Mouse (Mus musculus): ENCODE data around the gene Zfp534. TPM values are rescaled to one million over a fixed set of nuclear protein-coding genes. Genes with fewer than 3 reads are reported as not detected.

Gene Zfp534
- 0.01 TPM in 1 of 2 replicates, not detected in the other for polyA plus RNA-seq (2012; rRNA removed)

DNA sequence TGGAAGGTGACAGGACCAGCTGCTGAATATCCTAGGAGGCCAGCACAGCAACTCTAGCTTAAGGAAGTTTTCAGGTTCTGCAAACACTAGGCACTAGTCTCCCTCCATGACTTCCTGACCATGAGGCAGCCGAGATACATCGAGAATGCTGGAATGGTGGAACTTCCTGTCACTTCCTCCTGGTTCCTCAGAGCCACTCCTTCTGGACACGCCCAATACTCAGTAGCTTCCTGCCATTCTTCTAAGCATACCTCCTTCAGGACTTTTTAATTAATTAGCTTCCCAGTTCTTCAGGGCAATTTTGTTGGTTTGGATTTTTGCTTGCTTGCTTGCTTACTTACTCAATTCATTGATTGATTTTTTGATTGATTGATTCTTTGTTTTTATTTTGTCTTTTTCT is at the start of gene Zfp534:
Gene Zfp534 (minus strand): TSS at position 101 of the 400 bp plus-strand sequence.

DNA sequence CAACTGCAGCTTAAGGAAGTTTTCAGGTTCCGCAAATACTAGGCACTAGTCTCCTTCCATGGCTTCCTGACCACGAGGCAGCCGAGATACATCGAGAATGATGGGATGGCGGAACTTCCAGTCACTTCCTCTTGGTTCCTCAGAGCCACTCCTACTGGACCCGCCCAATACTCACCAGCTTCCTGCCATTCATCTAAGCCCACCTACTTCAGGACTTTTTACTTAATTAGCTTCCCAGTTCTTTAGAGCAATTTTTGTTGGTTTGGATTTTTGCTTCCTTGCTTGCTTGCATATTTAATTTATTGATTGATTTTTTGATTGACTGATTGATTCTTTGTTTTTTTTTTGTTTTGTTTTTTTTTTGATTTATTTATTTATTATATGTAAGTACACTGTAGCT is 59.9 kb downstream of the Zfp534 start, which contains the start of gene Zfp979:
Gene Zfp979 (minus strand): TSS at position 101 of the 400 bp plus-strand sequence.

Other genes starting within 250 kb of the Zfp534 start
- 0.70 and 0.87 TPM in 2 replicates for gene Zfp982, start 210.1 kb downstream of the Zfp534 start, polyA plus RNA-seq (2012; rRNA removed)
- 0.05 and 0.08 TPM in 2 replicates for gene Gm16503, start 162.3 kb downstream of the Zfp534 start, polyA plus RNA-seq (2012; rRNA removed)
- gene Zfp985, start 149.3 kb downstream of the Zfp534 start, polyA plus RNA-seq (2012; rRNA removed), result 0.01 and 0.02 TPM in 2 replicates
- gene Zfp979, start 60.0 kb downstream of the Zfp534 start, polyA plus RNA-seq (2012; rRNA removed), result 0.48 and 0.61 TPM in 2 replicates
- gene Zfp984, start 107.2 kb upstream of the Zfp534 start, polyA plus RNA-seq (2012; rRNA removed), result 2.3 TPM in 2 replicates
- 1.2 and 1.3 TPM in 2 replicates for gene Zfp933, start 145.8 kb upstream of the Zfp534 start, polyA plus RNA-seq (2012; rRNA removed)
- 26.8 and 33.3 TPM in 2 replicates for gene Miip, start 166.3 kb upstream of the Zfp534 start, polyA plus RNA-seq (2012; rRNA removed)
- 2.0 and 2.9 TPM in 2 replicates for gene Fv1, start 166.4 kb upstream of the Zfp534 start, polyA plus RNA-seq (2012; rRNA removed)
- gene Mfn2, start 202.2 kb upstream of the Zfp534 start, polyA plus RNA-seq (2012; rRNA removed), result 9.5 and 11.6 TPM in 2 replicates
- 17.1 and 17.6 TPM in 2 replicates for gene Plod1, start 234.2 kb upstream of the Zfp534 start, polyA plus RNA-seq (2012; rRNA removed)
- gene 2510039O18Rik, start 238.3 kb upstream of the Zfp534 start, polyA plus RNA-seq (2012; rRNA removed), result 20.5 and 23.8 TPM in 2 replicates